Mouse (Mus musculus): ENCODE measurements around the gene Tubgcp6.

The Tubgcp6 gene

DNA sequence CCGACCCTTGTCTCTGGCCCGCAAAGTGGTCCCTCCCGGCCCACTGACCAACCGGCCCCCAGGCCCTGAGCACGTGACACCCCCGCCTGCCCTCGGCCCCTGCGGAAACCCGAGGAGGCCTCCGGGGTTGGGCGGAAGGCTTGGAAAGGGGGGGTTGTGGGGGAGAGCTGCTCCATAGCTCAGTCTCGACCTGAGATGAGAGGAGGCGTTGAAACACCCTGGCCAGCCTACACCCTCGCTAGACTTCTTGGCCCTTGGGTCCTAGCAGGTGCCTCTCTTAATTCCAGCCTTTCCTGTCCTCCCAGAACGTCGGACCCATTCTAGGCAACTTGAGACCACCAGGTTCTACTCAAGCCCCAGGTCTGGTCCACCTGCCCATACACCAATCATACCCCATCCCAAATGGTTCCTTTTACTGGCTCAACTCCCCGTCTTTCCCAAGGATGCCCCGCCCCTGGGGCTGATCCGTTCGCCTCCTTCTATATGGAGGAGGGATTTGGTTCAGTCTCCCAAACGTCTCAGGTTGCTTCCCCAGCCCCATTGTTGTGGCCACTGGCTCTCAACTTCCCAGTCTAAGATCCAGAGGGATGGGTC is 17.8 kb upstream of the Tubgcp6 start, which contains the start of gene Mapk12:
TSS of gene Mapk12 (minus strand) at position 45 of the 594 bp plus-strand sequence.
- DNase-seq, result peak; percentile 99

DNA sequence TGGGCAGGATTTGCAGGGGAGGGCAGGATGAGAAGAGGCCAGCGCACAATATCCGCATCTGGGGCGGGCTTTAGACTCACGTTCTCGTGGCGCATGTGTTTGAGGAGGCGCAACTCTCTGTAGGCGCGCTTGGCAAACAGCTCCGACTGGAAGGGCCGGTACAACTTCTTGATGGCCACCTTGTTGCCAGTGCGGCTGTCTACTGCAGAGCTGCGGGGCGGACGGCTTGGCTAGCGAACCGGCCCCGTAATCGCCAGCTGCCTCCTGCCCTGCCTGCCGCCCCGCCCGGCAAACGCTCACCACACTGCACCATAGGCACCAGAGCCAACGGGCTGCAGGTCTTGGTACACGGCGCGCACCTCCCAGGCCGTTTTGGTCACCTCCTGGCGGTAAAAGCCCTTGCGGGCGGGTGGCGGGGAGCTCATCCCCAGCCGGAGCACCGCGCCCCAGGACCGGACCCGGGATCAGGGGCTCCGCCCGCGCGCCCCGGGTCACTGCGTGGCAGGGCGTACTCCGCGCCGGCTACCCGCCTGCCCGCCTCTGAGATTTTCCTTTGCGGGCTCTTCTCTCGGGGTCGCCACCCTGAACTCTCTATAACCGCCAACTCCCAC is 17.2 kb upstream of the Tubgcp6 start:
- DNase-seq, result peak; percentile 98

DNA sequence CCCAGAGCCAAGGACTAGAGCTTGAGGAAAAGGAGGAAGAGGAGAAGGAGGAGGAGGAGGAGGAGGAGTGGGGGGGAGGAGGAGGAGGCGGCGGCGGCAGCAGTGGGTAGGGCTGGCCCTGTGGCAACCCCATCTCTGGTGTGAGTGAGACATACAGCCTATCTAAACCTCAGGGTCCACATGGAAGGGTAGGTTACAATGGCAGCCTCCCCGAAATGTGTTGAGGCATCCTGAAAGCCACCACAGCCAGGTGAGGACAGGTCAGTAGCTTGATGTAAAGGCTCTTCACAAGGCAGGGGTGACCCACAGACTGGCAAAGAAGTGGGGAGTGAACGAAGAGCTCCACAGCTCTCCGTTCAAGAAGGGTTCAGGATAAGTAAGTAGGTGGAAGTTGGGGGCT is 15.6 kb upstream of the Tubgcp6 start:
- DNase-seq, result peak; percentile 90

DNA sequence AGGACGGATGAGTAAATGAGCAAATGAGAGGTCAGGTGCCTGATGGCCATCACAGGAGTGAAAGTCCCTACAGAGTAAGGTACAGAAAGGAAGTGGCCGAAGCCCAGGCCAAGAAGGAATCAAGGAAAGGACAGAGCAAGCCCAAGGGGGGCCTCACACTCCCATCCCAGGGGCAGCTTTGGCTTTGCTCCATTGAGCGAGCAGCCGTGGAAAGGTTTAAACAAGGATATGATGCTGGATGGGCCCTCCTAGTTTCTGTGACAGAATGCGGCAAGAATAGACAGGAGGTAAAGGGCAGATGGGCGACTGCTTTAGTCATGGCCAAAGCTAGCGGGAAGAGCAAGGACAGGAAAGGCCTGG is 15.1 kb upstream of the Tubgcp6 start:
- DNase-seq, result no peak

DNA sequence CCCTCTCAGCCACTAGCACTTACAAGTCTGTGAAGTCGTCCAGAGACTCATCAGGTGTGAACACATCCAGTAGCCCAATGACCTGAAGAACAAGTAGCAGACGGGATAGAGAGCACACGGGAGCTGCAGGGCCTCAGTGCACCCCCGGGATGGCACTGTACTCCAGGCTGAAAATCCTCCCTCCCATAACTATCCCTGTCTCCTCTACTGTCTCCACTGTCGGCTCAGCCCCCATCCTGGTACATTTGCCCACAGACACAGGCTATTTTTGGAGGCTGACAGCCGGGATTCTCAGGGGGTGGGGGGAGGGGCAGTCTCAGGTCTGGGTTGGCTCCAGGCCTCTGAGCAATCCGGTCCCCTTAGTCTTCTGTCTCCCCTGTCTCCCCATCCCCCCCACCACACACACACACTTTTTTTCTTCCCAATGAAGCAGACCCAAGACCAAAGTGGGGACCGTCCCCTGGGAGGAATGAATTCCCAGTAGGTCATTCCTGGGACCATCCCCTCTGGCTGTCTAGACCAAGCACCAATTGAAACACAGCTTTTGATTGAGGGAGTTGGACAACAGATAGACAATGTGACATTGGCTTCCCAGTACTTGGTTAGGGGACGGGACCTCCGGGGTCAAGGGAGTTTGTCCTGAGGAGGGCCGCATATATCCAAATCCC is 14.6 kb upstream of the Tubgcp6 start:
- peak; percentile 91 for DNase-seq

DNA sequence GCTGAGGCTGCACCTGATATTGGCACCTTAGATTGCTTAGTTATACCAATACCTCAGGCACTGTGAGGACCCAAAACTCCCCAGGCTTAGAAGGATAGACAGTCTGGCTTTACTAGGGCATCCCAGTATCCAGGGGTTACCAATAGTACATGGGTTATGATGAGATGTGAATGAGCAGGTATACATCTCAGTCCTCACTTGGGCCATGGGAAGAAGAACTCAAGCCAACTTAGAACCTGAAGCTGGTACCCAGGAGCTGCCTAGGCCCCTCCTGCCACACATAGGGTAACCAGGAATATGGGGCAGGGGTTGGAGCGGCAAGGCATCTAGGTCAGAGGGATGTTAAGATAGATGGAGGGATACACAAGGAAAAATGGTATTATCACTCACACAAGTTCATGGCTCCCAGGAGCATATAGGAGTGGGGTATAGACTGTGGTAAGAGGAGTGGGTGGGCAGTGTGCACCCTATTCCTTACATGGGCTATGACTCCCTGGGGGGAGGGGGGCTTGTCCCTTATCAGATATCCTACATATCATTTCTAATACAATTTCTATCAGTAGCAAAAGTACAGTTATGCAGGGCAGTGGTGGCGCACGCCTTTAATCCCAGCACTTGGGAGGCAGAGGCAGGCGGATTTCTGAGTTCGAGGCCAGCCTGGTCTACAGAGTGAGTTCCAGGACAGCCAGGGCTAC is 13.7 kb upstream of the Tubgcp6 start:
- DNase-seq, result peak; percentile 86

DNA sequence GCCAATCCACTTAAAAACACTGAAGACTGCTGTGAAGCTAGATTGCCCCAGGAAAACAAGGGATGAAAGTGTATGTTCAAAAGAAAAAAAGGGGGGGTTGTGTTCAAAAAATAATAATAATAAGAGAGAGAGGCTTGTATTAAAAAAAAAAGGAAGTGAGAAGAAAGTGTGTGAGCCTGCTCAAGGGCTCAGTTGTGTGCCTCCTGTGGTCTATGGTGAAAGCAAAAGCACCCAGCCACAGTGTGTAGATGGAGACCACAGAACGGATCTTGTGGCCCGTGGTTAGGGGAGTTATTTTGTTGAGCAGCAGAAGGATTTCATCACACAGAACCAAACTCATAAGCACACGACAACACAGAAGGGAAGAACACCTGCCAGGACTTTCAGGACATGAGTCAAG is 8.4 kb upstream of the Tubgcp6 start:
- peak; percentile 94 for DNase-seq

DNA sequence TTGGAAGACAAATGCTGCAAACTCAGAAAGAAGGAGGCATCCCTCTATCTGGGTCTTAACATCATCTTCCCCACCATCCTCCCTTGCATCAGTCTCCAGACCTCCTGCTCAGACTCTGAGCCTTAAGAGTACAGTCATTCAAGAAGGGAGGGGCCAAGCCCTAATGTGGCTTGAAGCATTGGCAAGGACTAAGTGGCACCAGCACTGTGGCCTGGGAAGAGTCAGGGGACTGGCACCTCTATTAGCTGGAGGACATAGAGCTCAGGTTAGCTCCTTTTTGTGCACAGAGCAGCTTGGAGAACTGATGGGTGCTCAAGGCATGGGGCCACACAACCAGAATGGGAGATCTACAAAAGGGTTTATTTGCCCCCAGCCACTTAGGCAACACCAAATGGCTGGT is 7.3 kb upstream of the Tubgcp6 start:
- peak; percentile 84 for DNase-seq

DNA sequence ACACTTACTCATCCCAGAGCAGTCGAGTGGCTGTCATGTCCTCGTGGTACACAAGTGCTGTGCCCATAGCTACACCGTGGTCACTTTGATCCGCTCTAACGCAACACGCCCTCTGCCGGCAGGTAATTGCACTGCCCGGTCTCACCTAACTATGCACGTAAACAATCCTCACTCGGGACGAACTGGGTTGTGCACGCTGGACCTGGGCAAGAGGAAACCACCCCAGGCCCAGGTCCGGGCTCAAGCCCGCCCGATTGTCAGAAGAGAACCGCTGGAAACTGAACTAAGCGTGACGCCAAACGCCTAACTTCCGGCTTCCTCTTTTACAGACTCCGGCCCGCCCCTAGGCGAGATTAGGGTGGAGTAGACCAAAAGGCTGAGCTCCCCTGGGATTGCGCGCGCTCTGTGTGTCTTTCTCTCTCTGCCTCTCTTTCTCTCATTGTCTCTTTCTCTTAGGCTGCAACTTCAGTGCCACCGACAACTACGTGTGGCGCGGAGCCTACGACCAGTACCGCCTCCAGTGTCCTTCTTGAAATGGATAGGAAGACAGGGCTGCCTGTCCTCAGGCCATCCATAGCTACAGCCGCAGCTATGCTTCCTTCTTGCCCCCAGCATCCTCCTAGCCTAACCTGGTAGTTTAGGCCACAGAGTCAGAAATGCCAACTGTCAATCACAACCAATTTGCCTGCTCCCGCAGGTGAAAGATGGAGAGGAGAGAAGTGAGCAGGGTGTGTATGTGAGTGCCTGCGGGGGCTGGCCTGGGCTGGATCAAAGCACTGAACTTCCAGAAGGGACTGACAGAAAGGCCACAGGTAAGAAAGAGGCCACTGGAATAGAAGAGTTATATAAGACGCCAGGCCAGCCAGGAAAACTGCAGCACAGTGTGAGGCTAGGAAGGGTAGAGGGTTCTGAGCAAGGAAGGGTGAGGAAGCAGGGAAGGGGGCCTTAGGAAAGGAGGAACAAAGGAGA is 5.8 kb upstream of the Tubgcp6 start, which contains the start of gene Hdac10:
TSS of gene Hdac10 (minus strand) at position 319 of the 969 bp plus-strand sequence.
- DNase-seq, result peak; percentile 99

DNA sequence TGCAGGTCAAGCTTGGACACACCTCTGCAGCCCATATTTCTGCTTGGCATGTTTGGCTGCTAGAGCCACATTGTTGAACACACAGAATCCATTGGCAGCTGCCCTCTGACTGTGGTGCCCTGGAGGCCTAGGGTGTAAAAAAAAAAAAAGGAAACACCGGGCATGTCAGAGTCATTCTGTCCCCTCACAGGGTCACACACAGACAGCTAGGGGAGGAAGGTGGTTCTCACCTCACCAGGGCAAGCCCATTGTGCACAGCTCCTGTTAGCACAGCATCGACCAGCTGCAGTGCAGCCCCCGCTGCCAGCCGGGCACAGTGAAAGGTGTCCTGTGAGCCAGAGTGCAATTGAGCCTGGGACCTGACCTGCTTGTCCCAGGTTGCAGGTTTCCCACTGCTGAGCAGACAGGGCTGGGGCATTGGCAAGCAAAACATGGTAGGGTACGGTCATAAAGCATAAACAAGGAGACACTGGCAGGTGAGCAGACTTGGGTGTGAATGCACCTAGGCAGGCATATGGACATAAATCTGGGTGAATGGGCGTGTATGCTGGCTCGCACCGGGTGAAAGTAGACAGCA is 4.5 kb upstream of the Tubgcp6 start:
- DNase-seq, result peak; percentile 94

DNA sequence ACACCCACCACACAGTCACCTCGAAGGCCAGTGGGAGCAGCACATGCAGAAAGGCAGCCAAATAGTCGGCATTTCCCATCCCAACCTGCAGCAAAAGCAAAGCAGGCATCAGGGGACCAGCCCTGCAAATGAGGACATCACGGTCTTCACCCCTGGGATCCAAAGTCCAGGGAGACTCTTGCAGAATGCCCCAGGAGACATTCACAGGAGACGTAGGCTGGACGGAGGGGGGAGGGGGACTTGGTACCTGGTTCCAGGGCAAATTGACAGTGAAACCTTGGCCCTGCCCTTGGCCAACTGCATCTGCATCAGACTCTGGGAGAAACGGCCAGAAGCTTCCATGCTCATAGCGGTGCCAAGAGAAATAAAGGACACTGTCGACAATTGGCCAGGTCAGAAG is 3.7 kb upstream of the Tubgcp6 start:
- peak; percentile 92 for DNase-seq

DNA sequence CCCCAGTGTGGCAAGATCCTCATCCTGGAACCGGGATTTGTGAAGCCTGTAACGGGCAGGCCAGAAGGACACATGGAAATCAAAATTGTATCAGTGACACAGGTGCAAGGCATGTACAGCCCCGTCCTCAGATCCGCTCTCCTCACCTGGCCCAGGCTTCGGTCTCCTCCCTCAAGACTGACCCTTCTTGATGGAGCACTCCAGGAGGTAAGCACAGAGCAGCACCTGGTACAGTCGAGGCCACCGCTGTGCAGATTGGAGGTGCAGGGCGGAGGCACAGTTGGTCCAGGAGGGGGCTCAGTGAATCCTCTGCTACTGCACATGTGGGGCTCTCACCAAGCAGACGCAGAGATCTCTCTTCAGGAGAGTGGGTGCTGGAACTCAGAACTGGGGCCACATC is 2.4 kb upstream of the Tubgcp6 start:
- DNase-seq, result peak; percentile 86

DNA sequence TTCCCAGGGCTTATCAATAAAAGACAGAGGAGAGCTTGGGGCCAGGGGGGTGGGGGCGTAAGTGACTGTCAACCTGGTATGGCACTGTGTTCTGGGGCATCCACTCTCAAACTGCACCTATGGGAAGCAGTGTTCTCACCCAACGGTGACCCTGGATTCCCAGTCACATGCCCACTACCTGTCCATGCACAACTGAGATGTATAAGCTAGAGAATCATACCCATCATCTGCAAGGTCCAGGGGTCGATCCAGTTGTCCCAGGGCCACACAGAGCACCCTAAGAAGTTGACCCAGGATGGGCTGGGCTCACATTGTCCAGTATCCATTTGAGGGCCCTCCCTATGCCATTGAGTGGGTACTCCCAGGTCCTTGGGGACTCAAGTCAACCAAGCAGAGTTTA is 1.4 kb upstream of the Tubgcp6 start:
- peak; percentile 90 for DNase-seq

DNA sequence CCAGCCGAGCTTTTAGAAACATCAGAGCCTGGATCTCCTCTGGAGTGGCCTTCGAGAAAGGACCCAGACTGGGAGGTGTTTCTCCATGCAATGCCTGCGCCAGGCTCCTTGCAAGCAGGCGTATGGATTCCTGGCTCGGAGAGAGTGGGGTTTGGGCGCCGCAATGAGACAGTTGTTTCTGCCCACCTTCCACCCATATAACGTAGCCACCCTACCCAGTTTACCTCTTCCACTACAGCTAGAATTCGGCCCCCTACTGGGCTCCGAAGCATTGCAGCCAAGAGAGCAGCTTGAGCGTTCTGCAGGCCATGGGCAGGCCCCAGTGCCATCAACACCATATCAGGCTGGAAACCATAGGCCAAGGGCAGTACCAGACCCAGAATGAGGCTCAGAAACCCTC is 683 bp upstream of the Tubgcp6 start:
- DNase-seq, result peak; percentile 92

DNA sequence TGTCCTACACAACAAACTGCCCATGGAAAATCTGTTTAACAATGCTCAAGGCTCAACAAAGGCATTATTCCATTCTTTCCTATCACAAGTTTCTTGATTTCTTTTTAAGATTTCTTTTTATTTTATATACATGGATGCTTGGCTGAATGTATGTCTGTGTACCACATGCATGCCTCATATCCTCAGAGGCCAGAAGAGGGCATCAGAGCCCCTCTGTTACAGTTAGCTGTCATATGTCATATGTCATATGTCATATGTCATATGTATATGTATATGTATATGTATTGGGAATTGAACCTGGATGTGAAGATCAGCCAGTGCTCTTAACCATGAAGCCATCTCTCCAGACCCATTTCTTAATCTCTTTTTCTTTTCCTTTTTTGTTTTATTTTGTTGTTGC is 4.9 kb downstream of the Tubgcp6 start:
- DNase-seq, result no peak

DNA sequence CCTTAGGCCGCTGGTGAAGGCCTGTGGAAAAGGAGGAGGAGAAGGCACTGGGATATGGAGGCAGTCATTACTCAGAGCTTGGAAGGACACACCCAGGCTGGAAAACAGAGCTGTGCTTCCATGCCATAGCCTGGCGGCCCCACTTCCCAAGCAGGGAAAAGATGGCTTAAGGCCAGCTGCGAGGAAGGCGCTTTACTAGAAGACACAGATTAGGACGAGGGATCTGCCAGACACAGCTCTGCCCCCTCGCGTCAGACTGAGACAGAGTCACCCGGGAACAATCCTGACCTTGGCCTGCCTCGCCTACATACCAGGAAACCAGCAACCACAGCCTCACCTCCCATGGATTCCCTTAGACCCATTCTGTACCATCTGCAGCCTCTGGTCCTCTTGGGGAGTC is 12.8 kb downstream of the Tubgcp6 start:
- peak; percentile 93 for DNase-seq

DNA sequence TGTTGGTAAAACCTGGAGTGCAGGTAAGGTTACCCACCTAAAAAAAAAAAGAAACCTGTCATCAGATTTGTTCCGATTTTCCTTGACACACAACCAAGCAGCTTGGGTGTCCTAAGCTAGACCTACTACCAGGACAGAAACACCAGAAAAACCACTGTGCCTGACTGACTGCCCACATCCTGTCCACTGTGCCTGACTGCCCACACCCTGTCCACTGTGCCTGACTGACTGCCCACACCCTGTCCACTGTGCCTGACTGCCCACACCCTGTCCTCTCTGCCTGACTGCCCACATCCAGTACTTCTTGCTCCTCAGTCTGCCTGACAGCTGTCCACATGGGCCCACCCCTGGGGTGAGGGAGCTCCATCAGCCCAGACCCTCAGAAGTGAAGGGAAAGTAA is 15.9 kb downstream of the Tubgcp6 start:
- DNase-seq, result no peak

DNA sequence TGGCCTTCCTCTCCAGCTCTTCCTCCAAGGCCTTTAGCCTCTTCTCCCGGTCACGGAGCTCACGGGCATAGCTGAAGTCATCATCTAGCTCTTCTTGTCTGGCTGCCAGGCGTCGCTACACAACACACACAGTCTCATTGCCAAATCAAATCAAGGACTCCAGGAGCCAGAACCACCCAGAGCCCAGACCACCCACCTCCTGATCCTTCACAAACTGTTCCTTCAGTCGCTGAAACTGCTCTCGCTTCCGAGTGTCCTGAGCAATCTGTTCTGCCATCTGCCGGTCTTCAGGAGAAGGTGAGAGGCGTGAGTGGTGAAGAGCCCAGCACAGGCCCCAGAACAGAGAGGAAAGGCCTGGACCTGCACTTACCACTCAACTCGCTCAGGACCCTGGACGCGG is 16.8 kb downstream of the Tubgcp6 start:
- DNase-seq, result no peak

DNA sequence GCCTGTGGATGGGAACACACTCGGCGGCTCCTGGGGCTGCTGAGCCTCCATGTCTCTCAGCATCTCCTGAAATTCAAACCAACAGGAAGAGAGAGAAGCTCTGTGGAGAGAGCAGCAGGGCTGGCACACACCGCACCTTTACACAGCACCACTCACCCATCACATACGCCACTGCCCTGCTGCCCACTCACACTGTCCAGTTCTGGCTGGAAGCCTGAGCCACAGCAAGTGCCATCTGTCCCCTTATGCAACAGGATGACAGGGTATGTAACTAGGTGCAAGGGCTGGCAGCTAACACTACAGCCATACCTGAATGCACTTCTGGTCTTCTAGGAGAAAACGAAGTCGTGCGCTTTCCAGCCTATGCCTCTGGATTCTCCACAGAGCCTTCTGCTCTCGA is 18.5 kb downstream of the Tubgcp6 start:
- DNase-seq, result no peak

DNA sequence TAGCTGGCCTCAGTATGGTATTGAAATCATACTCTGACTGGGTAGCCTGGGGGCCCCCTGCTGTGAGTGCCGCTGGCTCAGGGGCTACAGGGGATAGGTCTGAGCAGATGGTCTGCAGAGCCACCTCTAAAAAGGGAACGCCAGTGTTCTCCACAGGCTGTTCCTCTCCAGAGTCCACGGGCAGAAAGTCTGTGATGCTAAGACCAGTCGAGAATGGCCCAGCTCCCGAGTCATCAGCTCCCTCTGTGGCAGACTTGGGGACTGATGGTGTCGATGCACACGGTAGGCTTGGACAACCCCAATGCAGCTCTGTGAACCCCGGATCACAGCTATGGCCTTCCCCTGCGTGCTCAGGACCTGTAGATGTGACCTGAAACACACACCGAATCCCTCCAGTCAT is 19.0 kb downstream of the Tubgcp6 start:
- DNase-seq, result no peak

DNA sequence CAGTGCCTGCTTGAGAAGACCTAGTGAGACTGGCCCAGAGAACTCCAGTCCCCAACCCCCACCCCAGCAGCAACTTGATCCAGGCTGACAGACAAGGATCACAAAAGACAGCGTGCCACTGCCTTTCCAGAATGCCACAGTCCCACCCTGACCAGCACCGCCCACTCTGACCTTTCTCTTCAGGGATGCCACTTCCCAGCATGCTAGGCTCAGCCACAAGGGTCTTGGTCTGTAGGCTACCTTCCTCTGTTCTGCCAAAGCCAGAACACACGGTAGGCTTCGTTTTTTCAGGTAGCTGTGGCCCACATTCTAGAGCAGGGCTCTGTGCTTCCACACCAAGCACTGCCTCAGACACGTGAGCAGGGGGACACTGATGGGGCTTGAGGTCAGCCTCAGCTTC is 20.3 kb downstream of the Tubgcp6 start:
- no peak for DNase-seq

DNA sequence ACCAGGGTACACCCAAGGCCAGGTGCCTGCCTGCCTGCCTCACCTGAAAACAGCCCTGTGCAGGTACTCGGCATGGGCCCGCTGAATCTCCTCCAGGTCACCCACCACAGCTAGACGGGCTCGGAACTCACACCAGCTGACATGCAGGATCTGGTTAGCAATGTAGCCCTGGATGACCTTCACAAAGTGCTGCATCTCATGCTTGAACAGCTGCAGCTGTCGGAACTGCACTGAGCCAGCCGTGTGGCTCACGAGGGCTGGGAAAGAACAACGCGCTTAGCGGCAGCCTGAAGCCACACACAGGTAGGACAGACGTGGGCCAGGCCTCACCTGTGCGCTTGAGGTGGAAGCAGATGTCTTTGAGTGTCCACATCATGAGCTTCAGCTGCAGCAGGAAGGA is 22.1 kb downstream of the Tubgcp6 start:
- no peak for DNase-seq

Measured in heart, adult 11 months (tissue).